Mouse (Mus musculus): Measurements from ENCODE around the gene Cacng2. TPM values are rescaled to one million over a fixed set of nuclear protein-coding genes. Genes with fewer than 3 reads are reported as not detected.
A peak's percentile ranks its signal among the peaks of the same experiment; 100 is the strongest.

The Cacng2 gene
- polyA plus RNA-seq, 1 experiment from 2014 or later = 12.7 TPM

- Histone ChIP-seq H3K9me3 (ENCODE audit: control insufficient read depth, low read length) (no peaks in the 10 kb centered on the region), H3K9ac (replicated peaks; ENCODE audit: low read length) (peak overlapping the region; percentile 28; the same call in 1 of the 2 replicates), H3K4me2 (ENCODE audit: low read length) (peak overlapping the region; percentile 65), H3K4me3 (replicated peaks; ENCODE audit: low read depth, low read length) (peak overlapping the region; percentile 62), H3K36me3 (ENCODE audit: control insufficient read depth, insufficient read depth, low read length) (no peaks in the 10 kb centered on the region), H3K4me1 (ENCODE audit: control insufficient read depth, insufficient read depth, low read length) (peaks cover 29% of the 10 kb centered on the region), H3K27me3 (ENCODE audit: control insufficient read depth, insufficient read depth, low read length) (no peaks in the 10 kb centered on the region; the same call in 1 of the 2 replicates), H3K27ac (replicated peaks; ENCODE audit: low read depth, low read length) (peak overlapping the region; percentile 86)
- DNase-seq = peak; percentile 69
- ATAC-seq (ENCODE audit: low FRiP score, low TSS enrichment) = no peak
- WGBS = 28% methylated on average over 10 of the region's 10 CpGs
Measured at GRCm38 (mm10) chr15:78116936-78117335, 2.9 kb downstream of the Cacng2 start.

GRCm38 (mm10) chr15:78116244-78116643 lies 3.6 kb downstream of the Cacng2 start:
- WGBS = 61% methylated on average over 10 of the region's 10 CpGs
- H3K4me2 ChIP-seq (ENCODE audit: low read length) = peak overlapping the region; percentile 65
- peak overlapping the region; percentile 86; the same call in 1 of the 2 replicates for H3K27ac ChIP-seq (replicated peaks; ENCODE audit: low read depth, low read length)

GRCm38 (mm10) chr15:78099516-78099915 lies 20.3 kb downstream of the Cacng2 start:
- H3K4me2 ChIP-seq (ENCODE audit: low read length) = no peak overlapping the region
- no peak for DNase-seq
- no peak overlapping the region for H3K9ac ChIP-seq (replicated peaks; ENCODE audit: low read length)
- 45% methylated on average over 5 of the region's 5 CpGs for WGBS
- H3K9me3 ChIP-seq (ENCODE audit: control insufficient read depth, low read length) = no peaks in the 10 kb centered on the region
- H3K27ac ChIP-seq (replicated peaks; ENCODE audit: low read depth, low read length) = no peak overlapping the region
- H3K27me3 ChIP-seq (ENCODE audit: control insufficient read depth, insufficient read depth, low read length) = no peaks in the 10 kb centered on the region; the same call in 1 of the 2 replicates
- H3K36me3 ChIP-seq (ENCODE audit: control insufficient read depth, insufficient read depth, low read length) = no peaks in the 10 kb centered on the region
- ATAC-seq (ENCODE audit: low FRiP score, low TSS enrichment) = no peak
- H3K4me1 ChIP-seq (ENCODE audit: control insufficient read depth, insufficient read depth, low read length) = peaks cover 6% of the 10 kb centered on the region; the same call in 1 of the 2 replicates
- no peak overlapping the region for H3K4me3 ChIP-seq (replicated peaks; ENCODE audit: low read depth, low read length)

More at GRCm38 (mm10) chr15:78116244-78116643, 3.6 kb downstream of the Cacng2 start:
- Histone ChIP-seq H3K9ac (replicated peaks; ENCODE audit: low read length) (peak overlapping the region; percentile 12; the same call in 1 of the 2 replicates), H3K27me3 (ENCODE audit: control insufficient read depth, insufficient read depth, low read length) (no peaks in the 10 kb centered on the region), H3K9me3 (ENCODE audit: control insufficient read depth, low read length) (no peaks in the 10 kb centered on the region), H3K4me1 (ENCODE audit: control insufficient read depth, insufficient read depth, low read length) (peaks cover 29% of the 10 kb centered on the region), H3K36me3 (ENCODE audit: control insufficient read depth, insufficient read depth, low read length) (no peaks in the 10 kb centered on the region), H3K4me3 (replicated peaks; ENCODE audit: low read depth, low read length) (peak overlapping the region; percentile 62)
- DNase-seq (peak; percentile 35), ATAC-seq (ENCODE audit: low FRiP score, low TSS enrichment) (no peak)

DNA sequence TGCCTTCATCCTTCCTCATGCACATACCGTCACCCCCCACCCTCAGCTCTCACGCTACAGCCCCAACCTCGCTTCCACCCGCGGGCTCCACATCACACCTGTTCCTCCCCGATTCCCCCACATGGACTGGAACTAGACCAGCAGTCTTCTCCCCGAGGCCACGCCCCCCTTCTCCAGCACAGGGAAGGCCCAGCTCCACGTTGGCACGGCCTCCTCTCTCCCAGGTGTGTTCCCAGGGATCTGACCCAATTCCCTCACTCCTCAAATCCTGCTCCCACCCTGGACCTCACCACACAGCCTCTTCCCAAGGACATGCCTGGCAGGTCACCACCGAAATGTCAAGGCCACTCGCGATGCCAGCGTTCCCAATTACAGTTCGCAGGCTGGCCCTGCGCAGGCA lies 23.8 kb downstream of the Cacng2 start:
- no peak overlapping the region for H3K27ac ChIP-seq (replicated peaks; ENCODE audit: low read depth, low read length)
- no peak for DNase-seq
- no peak overlapping the region for H3K4me2 ChIP-seq (ENCODE audit: low read length)
- WGBS = 83% methylated on average over 16 of the region's 16 CpGs
- no peak for ATAC-seq (ENCODE audit: low FRiP score, low TSS enrichment)
- no peaks in the 10 kb centered on the region for H3K9me3 ChIP-seq (ENCODE audit: control insufficient read depth, low read length)
- H3K9ac ChIP-seq (replicated peaks; ENCODE audit: low read length) = no peak overlapping the region
- peaks cover 6% of the 10 kb centered on the region; the same call in 1 of the 2 replicates for H3K4me1 ChIP-seq (ENCODE audit: control insufficient read depth, insufficient read depth, low read length)
- no peak overlapping the region for H3K4me3 ChIP-seq (replicated peaks; ENCODE audit: low read depth, low read length)
- H3K36me3 ChIP-seq (ENCODE audit: control insufficient read depth, insufficient read depth, low read length) = no peaks in the 10 kb centered on the region
- H3K27me3 ChIP-seq (ENCODE audit: control insufficient read depth, insufficient read depth, low read length) = no peaks in the 10 kb centered on the region; the same call in 1 of the 2 replicates

DNA sequence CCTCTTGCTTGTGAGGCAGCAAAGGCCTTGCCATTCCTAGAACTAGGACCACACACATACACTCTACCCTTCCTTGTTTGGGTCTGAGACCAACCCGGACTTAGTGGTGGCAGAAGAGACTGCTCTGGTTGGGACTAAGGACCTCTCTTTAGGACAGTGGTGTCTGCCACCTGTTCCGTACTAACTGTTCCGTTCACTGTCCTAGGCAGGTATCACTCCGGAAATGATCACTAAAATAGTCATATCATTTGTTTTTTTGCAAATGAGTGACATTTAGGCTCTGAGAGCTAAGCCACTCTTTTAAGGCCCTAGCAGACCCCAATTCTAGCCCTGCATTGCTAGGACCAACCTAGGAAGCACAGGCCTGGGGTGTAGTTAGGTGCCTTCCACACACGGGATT lies 26.2 kb downstream of the Cacng2 start:
- ATAC-seq (ENCODE audit: low FRiP score, low TSS enrichment) (no peak), DNase-seq (no peak)
- H3K9ac ChIP-seq (replicated peaks; ENCODE audit: low read length) = no peak overlapping the region
- H3K4me2 ChIP-seq (ENCODE audit: low read length) = no peak overlapping the region
- no peaks in the 10 kb centered on the region for H3K36me3 ChIP-seq (ENCODE audit: control insufficient read depth, insufficient read depth, low read length)
- peaks cover 6% of the 10 kb centered on the region; the same call in 1 of the 2 replicates for H3K4me1 ChIP-seq (ENCODE audit: control insufficient read depth, insufficient read depth, low read length)
- H3K9me3 ChIP-seq (ENCODE audit: control insufficient read depth, low read length) = no peaks in the 10 kb centered on the region
- H3K27me3 ChIP-seq (ENCODE audit: control insufficient read depth, insufficient read depth, low read length) = no peaks in the 10 kb centered on the region; the same call in 1 of the 2 replicates
- H3K4me3 ChIP-seq (replicated peaks; ENCODE audit: low read depth, low read length) = no peak overlapping the region
- H3K27ac ChIP-seq (replicated peaks; ENCODE audit: low read depth, low read length) = no peak overlapping the region
- 82% methylated on average over 5 of the region's 5 CpGs for WGBS

GRCm38 (mm10) chr15:78082841-78083572 lies 36.8 kb downstream of the Cacng2 start:
- DNase-seq = no peak
- no peak for ATAC-seq (ENCODE audit: low FRiP score, low TSS enrichment)
- H3K27me3 ChIP-seq (ENCODE audit: control insufficient read depth, insufficient read depth, low read length) = no peaks in the 10 kb centered on the region
- H3K27ac ChIP-seq (replicated peaks; ENCODE audit: low read depth, low read length) = peak overlapping the region; percentile 2; the same call in 1 of the 2 replicates
- H3K36me3 ChIP-seq (ENCODE audit: control insufficient read depth, insufficient read depth, low read length) = no peaks in the 10 kb centered on the region
- WGBS = 58% methylated on average over 13 of the region's 13 CpGs
- peaks cover 14% of the 10 kb centered on the region; the same call in 1 of the 2 replicates for H3K4me1 ChIP-seq (ENCODE audit: control insufficient read depth, insufficient read depth, low read length)
- no peak overlapping the region for H3K4me3 ChIP-seq (replicated peaks; ENCODE audit: low read depth, low read length)
- H3K9me3 ChIP-seq (ENCODE audit: control insufficient read depth, low read length) = no peaks in the 10 kb centered on the region
- no peak overlapping the region for H3K9ac ChIP-seq (replicated peaks; ENCODE audit: low read length)
- H3K4me2 ChIP-seq (ENCODE audit: low read length) = no peak overlapping the region

- no peak overlapping the region for H3K4me3 ChIP-seq (replicated peaks; ENCODE audit: low read depth, low read length)
- H3K4me2 ChIP-seq (ENCODE audit: low read length) = no peak overlapping the region
- H3K9ac ChIP-seq (replicated peaks; ENCODE audit: low read length) = no peak overlapping the region
- no peaks in the 10 kb centered on the region for H3K9me3 ChIP-seq (ENCODE audit: control insufficient read depth, low read length)
- WGBS = 50% methylated on average over 8 of the region's 8 CpGs
- no peaks in the 10 kb centered on the region for H3K36me3 ChIP-seq (ENCODE audit: control insufficient read depth, insufficient read depth, low read length)
- DNase-seq (no peak), ATAC-seq (ENCODE audit: low FRiP score, low TSS enrichment) (no peak)
- H3K27ac ChIP-seq (replicated peaks; ENCODE audit: low read depth, low read length) = 0 out of 2 replicates have a peak overlapping the region, but pooled peaks have one; percentile 1
- peaks cover 14% of the 10 kb centered on the region; the same call in 1 of the 2 replicates for H3K4me1 ChIP-seq (ENCODE audit: control insufficient read depth, insufficient read depth, low read length)
- H3K27me3 ChIP-seq (ENCODE audit: control insufficient read depth, insufficient read depth, low read length) = no peaks in the 10 kb centered on the region
Measured at GRCm38 (mm10) chr15:78082149-78082548, 37.7 kb downstream of the Cacng2 start.

DNA sequence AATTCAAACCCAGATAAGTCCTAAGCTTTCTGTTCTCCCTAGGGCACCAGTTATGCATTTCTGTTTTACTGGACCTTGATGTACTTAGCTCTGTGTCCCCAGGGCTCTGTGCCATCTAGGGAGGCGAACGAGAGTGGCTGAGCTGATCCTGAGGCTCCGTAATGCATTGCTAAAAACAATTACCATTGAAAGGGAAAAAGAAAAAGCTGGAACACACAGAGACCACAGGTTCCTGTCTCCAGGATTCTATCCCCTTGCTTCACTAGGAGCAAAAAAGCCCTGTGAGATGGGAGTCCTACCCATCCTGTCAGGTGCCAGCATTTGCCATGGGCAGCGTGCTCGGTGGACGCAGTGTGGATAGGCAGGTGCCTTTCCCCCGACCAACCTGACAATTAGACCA lies 38.4 kb downstream of the Cacng2 start:
- Histone ChIP-seq H3K27ac (replicated peaks; ENCODE audit: low read depth, low read length) (no peak overlapping the region; the same call in 1 of the 2 replicates), H3K27me3 (ENCODE audit: control insufficient read depth, insufficient read depth, low read length) (no peaks in the 10 kb centered on the region), H3K4me2 (ENCODE audit: low read length) (no peak overlapping the region), H3K4me3 (replicated peaks; ENCODE audit: low read depth, low read length) (no peak overlapping the region), H3K9me3 (ENCODE audit: control insufficient read depth, low read length) (no peaks in the 10 kb centered on the region), H3K36me3 (ENCODE audit: control insufficient read depth, insufficient read depth, low read length) (no peaks in the 10 kb centered on the region), H3K9ac (replicated peaks; ENCODE audit: low read length) (no peak overlapping the region), H3K4me1 (ENCODE audit: control insufficient read depth, insufficient read depth, low read length) (peaks cover 14% of the 10 kb centered on the region; the same call in 1 of the 2 replicates)
- no peak for ATAC-seq (ENCODE audit: low FRiP score, low TSS enrichment)
- 79% methylated on average over 7 of the region's 7 CpGs for WGBS
- DNase-seq = no peak

Data from midbrain, embryonic 14.5 days (tissue).